Mouse (Mus musculus): ENCODE results near the gene Lrch4.

Lrch4 gene

DNA sequence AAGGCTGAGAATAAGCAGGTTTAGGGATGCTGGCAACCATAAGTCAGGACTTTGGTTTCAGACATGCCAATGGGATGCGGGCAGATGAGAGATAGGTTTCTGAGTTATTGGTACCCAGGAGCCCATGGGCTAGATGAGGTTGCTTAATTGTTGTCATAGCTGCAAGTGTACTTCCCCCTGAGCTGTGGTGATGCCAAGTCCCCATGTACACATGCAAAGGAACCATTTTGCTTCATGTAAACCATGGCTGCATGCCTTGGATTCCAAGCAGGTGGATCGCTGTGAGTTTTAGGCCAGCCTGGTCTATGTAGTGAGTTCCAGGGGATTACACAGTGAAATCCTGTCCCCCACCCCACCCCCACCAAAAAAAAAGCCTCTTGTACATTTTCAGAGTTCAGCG lies 56.7 kb downstream of the Lrch4 start:
- DNase-seq (ENCODE audit: inconsistent age in 2 of 2, low spot score in 1 of 2): no peak

DNA sequence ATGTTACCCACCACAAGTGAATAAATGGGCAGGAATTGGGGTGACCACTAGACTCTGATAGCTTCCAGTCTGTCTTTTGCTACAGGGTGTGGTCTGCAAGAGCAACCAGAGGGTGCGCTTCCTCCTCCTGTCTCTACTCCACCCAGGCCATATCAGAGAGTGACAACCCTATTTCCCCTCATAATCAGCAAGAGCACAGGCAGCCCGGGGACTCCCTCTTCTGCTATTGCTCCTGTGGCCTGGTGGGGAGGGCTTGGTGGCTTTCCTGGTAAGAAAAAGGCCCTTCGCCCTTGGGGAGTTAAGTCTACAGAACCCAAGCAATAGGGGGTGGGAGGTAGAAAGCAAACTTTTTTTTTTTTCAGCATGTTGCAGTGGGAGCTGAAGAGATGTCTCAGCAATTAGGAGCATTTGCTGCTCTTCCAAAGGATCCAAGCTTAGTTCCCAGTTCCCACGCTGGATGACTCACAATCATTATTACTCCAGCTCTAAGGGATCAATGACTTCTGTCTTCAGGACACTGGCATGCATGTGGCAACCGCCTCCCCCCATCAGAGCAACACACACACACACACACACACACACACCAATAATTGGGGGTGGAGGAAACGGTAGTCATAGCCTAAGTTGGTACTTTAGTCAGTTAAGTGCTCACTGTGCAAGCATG lies 57.3 kb downstream of the Lrch4 start:
- no peak for DNase-seq (ENCODE audit: inconsistent age in 2 of 2, low spot score in 1 of 2)

DNA sequence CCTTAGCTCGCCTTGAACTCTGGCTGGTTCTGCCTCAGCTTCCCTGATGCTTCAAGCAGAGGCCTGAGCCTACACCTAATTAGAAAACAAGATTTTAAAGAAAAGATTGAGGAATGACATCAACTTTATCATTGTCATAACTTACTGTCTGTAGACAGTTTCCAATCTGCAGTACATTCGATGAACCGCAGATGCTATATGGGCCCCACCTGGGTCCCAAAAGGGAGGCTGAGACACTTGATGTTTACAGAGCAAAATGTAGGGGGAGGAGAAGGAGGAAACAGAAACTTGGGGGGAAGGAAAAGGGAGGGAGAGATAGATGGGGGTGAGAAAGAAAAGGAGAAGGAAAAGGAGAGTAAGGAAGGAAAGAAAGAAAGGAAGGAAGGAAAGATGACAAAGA lies 61.1 kb downstream of the Lrch4 start:
- DNase-seq (ENCODE audit: inconsistent age in 2 of 2, low spot score in 1 of 2): no peak

DNA sequence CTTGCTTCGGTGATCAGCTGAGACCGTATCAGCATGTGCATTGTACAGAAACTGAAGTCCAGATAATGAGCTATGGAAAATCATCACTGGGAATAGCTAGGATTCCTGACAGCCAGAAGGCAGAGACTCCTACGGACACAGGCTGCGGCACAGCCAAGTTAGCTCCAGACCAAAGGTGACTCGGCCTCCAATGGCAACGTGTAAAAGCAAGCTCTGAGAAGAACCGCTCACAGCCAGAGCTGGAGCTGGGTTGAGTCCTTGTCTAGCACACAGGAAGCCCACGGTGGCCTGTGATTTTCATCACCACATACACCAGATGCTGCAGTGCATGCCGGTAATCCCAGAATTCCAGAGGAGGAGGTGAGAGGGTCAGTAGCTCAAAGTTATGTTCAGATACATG lies 61.6 kb downstream of the Lrch4 start:
- no peak for DNase-seq (ENCODE audit: inconsistent age in 2 of 2, low spot score in 1 of 2)

Data from adrenal gland, adult (tissue).